In genomic region chr10:58652045-58652417, GRCm38 (mm10) we compare ENCODE assay signal across 8 mouse cellular contexts. TPM values are rescaled to one million over a fixed set of nuclear protein-coding genes. Genes with fewer than 3 reads are reported as not detected.
A peak's percentile ranks its signal among the peaks of the same experiment; 100 is the strongest.
DNase-seq lines count a peak whose midpoint lies in the region; ATAC-seq lines count a peak whose summit lies in the region.

No protein-coding gene starts in this region.

- H3K4me3 ChIP-seq in intestine, embryonic 15.5 days (replicated peaks) = no peak overlapping the region
- H3K4me3 ChIP-seq in intestine, embryonic 16.5 days (ENCODE audit: low read length) = no peak overlapping the region
- H3K4me3 ChIP-seq in embryonic facial prominence, embryonic 10.5 days = peak overlapping the region; percentile 41
- H3K4me3 ChIP-seq in hindbrain, embryonic 10.5 days = peak overlapping the region; percentile 25; the same call in 1 of the 2 replicates
- H3K4me3 ChIP-seq in midbrain, embryonic 14.5 days (replicated peaks; ENCODE audit: low read depth, low read length) = no peak overlapping the region

- ATAC-seq in intestine, embryonic 15.5 days = no peak
- no peak for ATAC-seq in intestine, embryonic 16.5 days
- no peak for ATAC-seq in midbrain, embryonic 14.5 days (ENCODE audit: low FRiP score, low TSS enrichment)
- no peak for ATAC-seq in CD4-positive, CD25-positive, alpha-beta regulatory T cell, adult 4 months

- 5% methylated on average over 9 of the region's 9 CpGs for WGBS in intestine, embryonic 15.5 days
- 4% methylated on average over 9 of the region's 9 CpGs for WGBS in intestine, embryonic 16.5 days
- WGBS in embryonic facial prominence, embryonic 10.5 days = 3% methylated on average over 9 of the region's 9 CpGs
- 6% methylated on average over 9 of the region's 9 CpGs for WGBS in hindbrain, embryonic 10.5 days
- 2% methylated on average over 9 of the region's 9 CpGs for WGBS in midbrain, embryonic 14.5 days

- 0 out of 2 replicates have a peak, but pooled peaks cover 10% of the 10 kb centered on the region for H3K4me1 ChIP-seq in intestine, embryonic 15.5 days (replicated peaks)
- peaks cover 12% of the 10 kb centered on the region for H3K4me1 ChIP-seq in intestine, embryonic 16.5 days (ENCODE audit: control insufficient read depth, insufficient read depth, low read length)
- H3K4me1 ChIP-seq in embryonic facial prominence, embryonic 10.5 days = peaks cover 25% of the 10 kb centered on the region
- peaks cover 22% of the 10 kb centered on the region for H3K4me1 ChIP-seq in hindbrain, embryonic 10.5 days (replicated peaks)
- peaks cover 12% of the 10 kb centered on the region for H3K4me1 ChIP-seq in midbrain, embryonic 14.5 days (ENCODE audit: control insufficient read depth, insufficient read depth, low read length)

- H3K9ac ChIP-seq in intestine, embryonic 15.5 days = no peak overlapping the region
- no peak overlapping the region for H3K9ac ChIP-seq in intestine, embryonic 16.5 days (ENCODE audit: low read depth, low read length)
- no peak overlapping the region for H3K9ac ChIP-seq in midbrain, embryonic 14.5 days (replicated peaks; ENCODE audit: low read length)

- peak; percentile 42 for DNase-seq in embryonic facial prominence, embryonic 10.5 days (ENCODE audit: low spot score)
- no peak for DNase-seq in hindbrain, embryonic 10.5 days (ENCODE audit: low spot score)
- DNase-seq in midbrain, embryonic 14.5 days = peak; percentile 48
- DNase-seq in thymus, postnatal 25 days = no peak
- no peak for DNase-seq in urinary bladder, postnatal 4 days (ENCODE audit: low spot score in 2 of 2)

- H3K4me2 ChIP-seq in intestine, embryonic 15.5 days (replicated peaks) = peak overlapping the region; percentile 44
- no peak overlapping the region for H3K4me2 ChIP-seq in intestine, embryonic 16.5 days (ENCODE audit: low read depth, low read length)
- peak overlapping the region; percentile 34 for H3K4me2 ChIP-seq in midbrain, embryonic 14.5 days (ENCODE audit: low read length)

- no peaks in the 10 kb centered on the region for H3K27me3 ChIP-seq in intestine, embryonic 15.5 days (replicated peaks)
- H3K27me3 ChIP-seq in intestine, embryonic 16.5 days (replicated peaks; ENCODE audit: control insufficient read depth, insufficient read depth, low read length) = peaks cover 7% of the 10 kb centered on the region; the same call in 1 of the 2 replicates
- H3K27me3 ChIP-seq in embryonic facial prominence, embryonic 10.5 days (replicated peaks; ENCODE audit: low read depth, poor library complexity, severe bottlenecking) = peaks cover 17% of the 10 kb centered on the region; the same call in 1 of the 2 replicates
- peaks cover 18% of the 10 kb centered on the region for H3K27me3 ChIP-seq in hindbrain, embryonic 10.5 days (ENCODE audit: insufficient read depth, poor library complexity, severe bottlenecking)
- H3K27me3 ChIP-seq in midbrain, embryonic 14.5 days (ENCODE audit: control insufficient read depth, insufficient read depth, low read length) = no peaks in the 10 kb centered on the region

- no peak overlapping the region for H3K27ac ChIP-seq in intestine, embryonic 15.5 days
- H3K27ac ChIP-seq in intestine, embryonic 16.5 days (ENCODE audit: low read length) = no peak overlapping the region
- peak overlapping the region; percentile 55; the same call in 1 of the 2 replicates for H3K27ac ChIP-seq in embryonic facial prominence, embryonic 10.5 days (replicated peaks)
- no peak overlapping the region for H3K27ac ChIP-seq in hindbrain, embryonic 10.5 days
- no peak overlapping the region for H3K27ac ChIP-seq in midbrain, embryonic 14.5 days (replicated peaks; ENCODE audit: low read depth, low read length)

- no peaks in the 10 kb centered on the region for H3K36me3 ChIP-seq in intestine, embryonic 15.5 days
- no peaks in the 10 kb centered on the region for H3K36me3 ChIP-seq in intestine, embryonic 16.5 days (ENCODE audit: control insufficient read depth, insufficient read depth, low read length)
- no peaks in the 10 kb centered on the region for H3K36me3 ChIP-seq in embryonic facial prominence, embryonic 10.5 days (replicated peaks)
- no peaks in the 10 kb centered on the region for H3K36me3 ChIP-seq in hindbrain, embryonic 10.5 days
- no peaks in the 10 kb centered on the region for H3K36me3 ChIP-seq in midbrain, embryonic 14.5 days (ENCODE audit: control insufficient read depth, insufficient read depth, low read length)

- no peaks in the 10 kb centered on the region for H3K9me3 ChIP-seq in intestine, embryonic 15.5 days
- H3K9me3 ChIP-seq in intestine, embryonic 16.5 days (ENCODE audit: control insufficient read depth, low read length) = no peaks in the 10 kb centered on the region
- no peaks in the 10 kb centered on the region for H3K9me3 ChIP-seq in embryonic facial prominence, embryonic 10.5 days
- no peaks in the 10 kb centered on the region for H3K9me3 ChIP-seq in hindbrain, embryonic 10.5 days
- no peaks in the 10 kb centered on the region for H3K9me3 ChIP-seq in midbrain, embryonic 14.5 days (ENCODE audit: control insufficient read depth, low read length)

RNA-seq across cellular contexts. Expression of gene Edar, which starts 23.4 kb away (rescaled TPM):
- 0.33 TPM in 2 replicates for polyA plus RNA-seq in intestine, embryonic 15.5 days (2015; fragmentation: Nextera tagmentation; extraction: Ambion mirVana)
- polyA plus RNA-seq in intestine, embryonic 16.5 days (2015; fragmentation: Nextera tagmentation; extraction: Ambion mirVana) = 0.36 and 0.39 TPM in 2 replicates
- polyA plus RNA-seq in embryonic facial prominence, embryonic 10.5 days (2016; fragmentation: Nextera tagmentation; extraction: Ambion mirVana) = 0.38 and 0.57 TPM in 2 replicates
- polyA plus RNA-seq in hindbrain, embryonic 10.5 days (2016; fragmentation: Nextera tagmentation; extraction: Ambion mirVana) = 0.08 and 0.20 TPM in 2 replicates
- polyA plus RNA-seq in midbrain, embryonic 14.5 days (2014; fragmentation: Nextera tagmentation; extraction: Ambion mirVana) = 0.09 and 0.41 TPM in 2 replicates
- not detected for polyA plus RNA-seq in CD4-positive, CD25-positive, alpha-beta regulatory T cell, adult 4 months (2017; shearing (Covaris generic))

Comparison
In these comparisons a context has a peak if more than half of its experiments do, and no peak if none do; other contexts are left out.
1. H3K4me3 ChIP-seq: peak in embryonic facial prominence, embryonic 10.5 days (single experiment) and hindbrain, embryonic 10.5 days (single experiment); none in intestine, embryonic 15.5 days (single experiment), intestine, embryonic 16.5 days (single experiment) and midbrain, embryonic 14.5 days (single experiment).
2. DNase-seq: peak in embryonic facial prominence, embryonic 10.5 days (single experiment) and midbrain, embryonic 14.5 days (single experiment); none in hindbrain, embryonic 10.5 days (single experiment), thymus, postnatal 25 days (single experiment) and urinary bladder, postnatal 4 days (0 of 2).